Mouse (Mus musculus) layer of hippocampus, adult 18-20 months (tissue): ENCODE measurements at regions not wholly inside any gene's neighbourhood (a gene's known extent, or its start where the extent isn't known, plus 50 kb on each side); places are given as distances from the start of the nearest gene placed in this dataset.

Experiments used
- DNase-seq, 2 experiments: peaks; one replicate each; pipeline ENCODE4 v3.0.0; 2022; ENCODE audit warnings: low spot score in 2 of 2

DNA sequence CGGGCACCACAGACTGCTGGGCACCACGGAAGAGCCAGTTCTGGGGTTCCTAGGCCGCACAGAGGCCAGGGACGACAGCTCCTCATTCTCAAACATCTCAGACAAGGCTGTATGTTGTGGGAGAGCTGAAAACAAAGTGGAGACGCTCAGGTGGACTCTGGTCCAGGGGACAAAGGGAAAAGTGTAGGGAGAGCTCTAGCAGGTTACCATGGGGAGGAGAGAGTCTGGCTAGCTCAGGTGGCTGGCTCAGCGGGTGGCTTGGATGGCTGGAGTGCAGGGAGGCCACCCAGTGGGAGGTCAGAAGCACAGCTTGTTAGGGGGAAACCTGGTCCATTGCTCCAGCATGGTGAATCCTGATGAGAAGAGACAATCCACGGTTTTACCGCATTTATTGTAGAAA is 253.3 kb upstream of the Mmadhc start:
- no peak for DNase-seq

DNA sequence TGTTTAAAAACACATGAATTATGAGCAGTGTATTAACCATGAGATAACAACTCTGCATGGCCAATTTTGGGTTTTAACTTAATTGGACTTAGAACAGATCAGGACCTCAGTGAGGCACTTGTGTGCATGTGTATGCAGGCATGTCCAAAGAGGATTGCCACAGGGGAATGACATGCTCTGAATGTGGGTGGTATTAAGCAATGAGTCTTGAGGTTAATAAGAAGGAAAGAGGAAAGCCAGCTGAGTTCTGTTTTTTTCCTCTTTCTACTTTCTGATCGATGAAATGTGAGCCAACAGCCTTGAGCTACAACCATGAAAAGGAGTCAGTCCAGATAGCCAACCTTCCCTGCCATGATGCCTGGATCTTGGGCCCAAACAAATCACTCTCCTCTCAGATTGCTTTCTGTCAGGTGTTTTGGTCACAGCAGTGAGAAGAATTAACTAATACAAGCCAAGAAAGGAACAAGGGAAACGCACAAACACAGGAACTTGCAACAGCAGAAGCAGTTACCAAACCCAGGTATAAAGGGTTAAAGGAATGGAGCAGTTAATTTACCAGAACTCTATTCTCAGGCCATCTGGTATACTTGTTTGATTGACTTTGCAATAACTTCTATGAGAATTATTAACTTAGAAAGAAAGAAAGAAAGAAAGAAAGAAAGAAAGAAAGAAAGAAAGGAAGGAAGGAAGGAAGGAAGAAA is 243.3 kb upstream of the Mmadhc start:
- DNase-seq = no peak

DNA sequence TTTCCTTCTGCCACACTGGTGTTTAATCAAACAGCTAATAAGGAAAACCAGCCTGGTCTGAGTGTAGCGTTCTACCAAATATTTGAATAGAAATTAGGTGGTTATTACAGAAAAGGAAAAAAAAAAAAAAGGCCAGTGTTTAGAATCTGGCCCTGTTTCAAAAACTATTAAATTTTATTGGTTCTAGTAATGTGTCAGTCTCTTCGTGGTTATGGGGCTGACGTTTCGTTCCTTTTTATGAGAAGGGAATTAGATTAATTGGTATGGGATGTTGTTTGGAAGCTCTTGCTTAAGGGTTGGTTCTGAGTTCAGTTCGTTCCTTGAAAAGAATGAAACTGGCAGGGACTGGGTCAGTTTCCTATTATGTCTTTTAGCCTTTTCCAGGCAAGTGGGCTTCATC is 241.5 kb upstream of the Mmadhc start:
- DNase-seq = no peak

DNA sequence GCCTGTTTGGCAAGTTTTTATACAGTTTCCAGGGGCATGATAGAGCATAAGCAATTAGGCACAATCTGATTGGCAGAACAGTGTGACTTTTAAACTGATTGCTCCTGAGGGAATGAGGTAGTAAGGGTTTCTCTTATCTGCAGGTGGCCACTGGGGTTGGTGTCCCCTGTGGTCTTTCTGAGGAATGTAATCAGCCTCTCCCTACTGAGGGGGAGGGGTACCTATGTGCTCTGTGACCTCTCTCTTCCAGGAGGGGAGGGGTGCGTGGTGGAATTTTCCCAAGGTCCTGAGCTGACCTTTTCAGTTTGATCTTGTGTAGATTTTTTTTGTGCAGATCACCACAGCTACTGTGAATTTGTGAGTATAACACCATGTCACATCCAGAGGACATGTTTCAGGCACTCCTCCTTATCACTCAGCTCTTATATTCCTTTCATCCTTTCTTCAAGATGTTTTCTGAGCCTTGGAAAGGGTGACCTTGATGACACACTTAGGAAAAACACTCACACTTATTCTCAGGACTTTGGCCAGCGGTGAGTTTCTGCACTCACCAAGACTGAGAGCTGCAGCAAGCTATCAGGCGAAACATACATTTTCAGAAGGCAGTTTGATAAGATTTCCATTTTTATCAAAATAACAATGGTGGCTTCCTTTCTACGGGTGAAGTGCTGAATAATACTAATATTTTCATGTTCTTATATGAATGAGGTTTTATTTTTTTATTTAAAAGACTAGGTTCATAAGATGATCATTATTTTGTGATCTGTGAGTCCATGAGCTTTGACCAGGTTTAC is 238.7 kb upstream of the Mmadhc start:
- no peak for DNase-seq

DNA sequence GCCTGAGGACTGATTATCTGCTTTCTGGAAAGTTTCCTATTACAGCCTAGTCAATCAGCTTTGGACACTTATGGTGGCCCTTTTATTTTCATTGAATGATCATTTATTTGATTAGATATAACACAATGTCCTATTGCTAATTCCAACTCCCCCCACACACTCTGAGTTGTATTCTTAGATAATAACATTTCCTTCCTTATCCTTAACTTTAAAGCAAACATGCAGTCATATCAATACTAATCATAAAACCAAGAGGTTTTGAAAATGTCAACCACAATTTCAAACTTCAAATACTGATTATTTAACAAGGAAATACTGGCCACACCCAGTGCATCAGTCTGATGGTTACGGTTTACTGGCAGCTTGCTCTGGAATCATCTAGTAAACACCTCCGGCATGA is 237.1 kb upstream of the Mmadhc start:
- no peak for DNase-seq

DNA sequence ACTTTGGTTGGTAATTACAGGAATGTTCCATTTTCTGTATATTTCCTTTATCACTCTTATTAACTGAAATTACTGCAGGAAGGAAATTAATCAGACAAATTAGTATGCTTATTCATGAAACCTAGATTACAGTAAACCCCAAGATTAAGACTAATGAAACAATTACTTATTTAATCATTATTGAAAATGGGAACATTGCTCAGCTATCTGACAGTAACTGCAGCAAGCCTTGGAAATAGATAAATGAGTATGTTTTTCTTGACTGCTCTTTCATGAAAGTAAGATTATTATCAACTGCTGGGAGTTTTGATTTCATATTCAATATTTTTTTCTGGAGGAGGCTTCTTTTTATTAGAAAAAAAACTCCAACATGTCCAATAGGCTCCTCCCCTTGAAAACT is 230.8 kb upstream of the Mmadhc start:
- DNase-seq = no peak

DNA sequence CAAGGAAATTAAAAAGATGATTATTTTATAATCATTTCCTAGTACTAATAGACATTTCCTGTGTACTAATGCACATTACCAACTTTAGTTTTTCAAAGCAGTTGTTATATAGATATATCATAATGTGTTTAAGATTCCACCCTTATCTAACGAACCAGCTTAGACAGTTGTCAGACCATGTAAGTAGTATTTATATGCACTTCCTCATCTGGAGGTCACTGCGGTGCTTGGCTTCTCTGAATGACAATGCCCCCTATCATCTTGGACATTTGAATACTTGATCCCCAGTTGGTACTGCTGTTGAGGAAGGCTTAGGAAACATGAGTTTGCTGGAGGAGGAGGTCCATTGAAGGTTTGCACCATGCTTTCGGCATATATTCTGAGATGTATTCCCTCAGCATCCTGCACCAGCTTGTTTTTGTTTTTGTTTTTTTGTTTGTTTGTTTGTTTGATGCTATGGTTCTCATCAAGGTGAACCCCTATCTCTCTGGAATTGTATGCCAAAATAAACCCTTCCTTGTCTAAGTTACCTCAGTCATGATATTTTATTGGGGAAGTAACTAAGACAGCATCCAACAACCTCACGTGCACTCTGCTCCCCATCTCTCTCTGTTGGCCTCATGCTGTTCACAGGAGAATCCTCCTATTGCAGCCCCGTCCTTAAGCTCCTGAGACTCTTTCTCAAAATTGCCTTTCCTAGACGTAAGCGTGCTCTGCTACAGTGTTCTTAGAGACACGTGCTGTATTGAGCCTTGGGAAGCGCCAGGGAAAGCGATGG is 228.4 kb upstream of the Mmadhc start:
- DNase-seq = no peak

DNA sequence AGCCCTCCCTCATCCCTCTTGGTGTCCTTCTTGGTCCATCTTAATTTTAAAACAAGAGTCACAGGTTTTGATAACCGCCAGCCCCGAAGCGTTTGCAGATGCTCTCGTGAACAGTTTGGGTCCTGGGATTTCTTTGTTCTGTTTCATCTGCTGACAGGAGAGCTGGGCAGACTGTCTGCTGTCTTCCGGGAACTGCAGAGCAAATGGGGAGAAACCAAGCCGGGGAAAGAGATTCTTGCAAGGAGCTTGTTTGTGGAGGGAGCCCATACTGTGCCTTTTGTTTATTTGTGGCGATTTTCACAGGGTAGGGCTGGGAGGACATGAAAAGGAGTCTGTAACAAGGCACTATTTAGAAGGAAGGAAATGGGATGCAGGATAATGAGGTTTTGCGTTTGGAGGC is 223.6 kb upstream of the Mmadhc start:
- no peak for DNase-seq

DNA sequence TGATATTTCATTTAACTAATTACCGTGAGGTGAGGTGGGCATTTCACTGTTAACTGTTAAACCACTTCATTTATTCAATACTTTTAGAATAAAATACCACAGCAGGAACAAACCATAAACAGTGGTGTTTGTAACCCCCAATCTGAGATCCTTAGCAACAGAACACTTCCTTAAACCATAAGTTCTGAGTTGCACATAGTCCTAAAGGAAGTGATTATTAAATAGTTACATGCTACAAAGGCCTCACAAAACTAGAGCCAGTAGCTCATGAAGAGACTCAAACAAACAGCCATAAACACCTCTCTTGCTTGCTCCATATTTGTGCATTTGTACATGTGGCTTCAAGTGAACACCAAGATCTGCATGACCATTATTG is 222.5 kb upstream of the Mmadhc start:
- DNase-seq = no peak

DNA sequence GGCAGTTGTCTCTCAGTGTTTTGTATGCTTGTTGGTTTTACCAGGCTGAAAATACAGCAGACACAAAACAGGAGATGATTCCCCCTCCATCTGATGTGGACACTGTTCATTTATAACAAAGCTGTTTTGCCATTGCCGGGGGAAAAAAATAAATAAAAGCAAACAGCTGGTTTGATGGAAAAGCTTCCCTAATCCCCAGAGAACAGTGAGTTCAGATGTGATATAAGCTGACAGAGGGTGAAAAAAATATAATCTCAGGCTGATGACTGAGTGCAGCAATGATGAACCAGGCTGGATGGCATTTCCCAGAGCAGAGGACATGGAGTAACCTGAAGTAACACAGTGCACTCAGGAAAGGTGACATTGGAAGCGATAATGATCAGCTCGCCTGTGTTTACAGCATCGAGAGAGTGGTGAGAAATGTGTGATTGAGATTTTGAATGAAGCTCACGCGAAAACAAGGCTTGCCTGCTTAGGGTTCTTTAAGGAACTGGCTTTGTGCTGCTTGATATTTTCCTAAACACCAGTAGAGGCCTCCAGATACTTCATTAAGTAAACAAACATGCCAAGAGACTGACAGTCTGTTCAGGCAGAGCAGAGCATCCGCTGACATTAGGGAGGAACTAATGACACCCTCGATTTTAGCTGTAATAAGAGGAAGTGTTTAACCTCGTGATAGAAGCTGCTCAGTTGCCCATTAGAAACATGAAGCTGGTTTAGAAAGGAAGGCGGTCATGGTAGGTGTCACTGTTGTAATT is 221.9 kb upstream of the Mmadhc start:
- no peak for DNase-seq

DNA sequence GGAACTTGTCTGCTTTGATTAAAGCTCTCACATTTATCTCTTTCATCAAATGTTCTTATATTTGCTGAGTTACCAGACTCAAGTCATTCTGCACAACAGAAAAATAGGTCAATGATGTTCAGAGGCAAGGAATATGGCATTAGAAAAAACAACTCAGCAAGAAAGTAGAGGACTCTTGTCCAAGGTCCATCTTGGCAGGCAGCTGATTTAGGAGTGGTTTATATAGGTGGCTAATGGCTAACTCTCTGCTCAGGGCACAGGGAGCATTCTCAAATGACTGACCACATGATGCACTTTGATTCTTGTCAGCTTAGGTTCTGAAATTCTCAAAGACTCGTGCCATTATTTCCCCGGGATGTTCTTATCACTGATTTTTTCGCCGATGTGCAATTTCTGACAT is 216.7 kb upstream of the Mmadhc start:
- no peak for DNase-seq

DNA sequence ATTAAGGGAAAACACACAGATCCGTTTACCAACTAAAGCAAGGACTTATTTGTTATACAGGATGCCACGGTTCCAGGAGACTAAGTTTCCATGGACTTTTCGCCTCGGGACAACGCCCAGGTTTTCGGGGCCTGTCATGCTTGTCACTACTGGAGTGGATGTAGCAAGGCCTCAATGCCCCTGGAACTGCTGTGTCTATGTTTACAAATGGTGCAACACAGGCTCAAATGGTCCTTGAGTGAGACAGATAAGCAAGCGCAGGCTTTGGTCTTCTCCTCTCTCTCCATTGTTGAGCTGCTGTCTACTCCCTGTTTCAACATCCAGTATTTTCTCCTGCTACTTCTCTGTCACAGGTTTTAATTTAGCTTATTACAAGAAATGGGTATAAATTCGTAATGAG is 202.1 kb upstream of the Mmadhc start:
- DNase-seq = no peak

DNA sequence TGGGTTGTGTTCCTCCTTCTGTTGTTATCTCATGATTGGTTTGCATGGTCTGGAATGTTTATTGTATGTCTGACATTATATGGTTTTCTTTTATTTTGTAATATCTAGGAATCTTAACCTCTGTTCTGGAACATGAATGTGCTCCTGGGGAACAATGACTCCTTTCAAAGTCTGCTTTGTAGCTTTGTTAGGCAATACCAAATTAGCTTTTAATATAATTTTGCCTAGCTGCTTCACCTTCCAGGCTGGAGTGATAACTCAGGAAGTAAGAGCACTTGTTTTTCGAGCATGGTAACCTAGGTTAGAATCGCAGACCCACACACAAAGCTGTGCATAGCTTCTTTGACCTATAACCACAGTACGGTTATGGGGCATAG is 199.4 kb upstream of the Mmadhc start:
- DNase-seq = no peak

DNA sequence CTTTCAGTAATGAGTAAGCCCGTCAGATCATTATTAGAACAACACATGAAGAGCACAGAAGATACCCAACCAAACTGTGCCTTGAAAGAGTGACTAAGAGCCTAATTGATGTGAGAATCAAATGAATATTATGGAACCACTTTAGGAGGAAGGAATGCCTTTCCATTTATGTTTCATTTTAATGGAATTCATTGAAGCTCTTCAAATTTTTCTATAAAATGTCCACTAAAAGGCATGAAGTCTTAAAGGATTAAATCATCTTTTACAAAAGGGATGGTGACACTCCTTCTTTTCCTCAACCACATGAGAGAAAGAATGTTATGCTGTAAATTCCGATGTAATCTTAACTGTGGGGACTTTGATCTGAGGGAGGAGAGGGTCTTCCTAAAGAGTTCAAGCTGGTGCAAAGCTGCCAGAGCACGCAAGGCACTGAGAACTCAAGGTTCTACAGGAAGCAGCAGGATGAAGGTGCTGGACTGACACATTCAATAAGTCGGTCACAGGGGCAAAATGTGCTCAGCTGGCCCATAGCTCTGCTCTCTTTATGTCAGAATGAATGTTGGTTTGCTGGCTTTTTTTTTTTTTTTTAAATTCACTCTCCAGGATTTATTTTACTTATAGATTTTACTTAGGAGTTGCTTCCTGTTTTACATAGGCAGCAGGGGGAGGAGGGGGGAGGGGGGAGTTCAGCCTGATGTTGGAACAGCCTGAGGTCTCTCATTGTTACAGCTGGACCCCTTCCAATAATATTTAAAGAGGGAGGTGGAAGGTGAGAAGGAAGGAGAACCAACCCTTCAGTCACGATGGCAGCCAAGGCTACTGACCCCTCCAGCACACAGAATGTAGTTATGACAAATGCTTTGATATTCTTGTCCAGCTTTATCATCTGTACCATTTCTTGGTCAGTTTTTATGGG is 198.8 kb upstream of the Mmadhc start:
- no peak for DNase-seq

DNA sequence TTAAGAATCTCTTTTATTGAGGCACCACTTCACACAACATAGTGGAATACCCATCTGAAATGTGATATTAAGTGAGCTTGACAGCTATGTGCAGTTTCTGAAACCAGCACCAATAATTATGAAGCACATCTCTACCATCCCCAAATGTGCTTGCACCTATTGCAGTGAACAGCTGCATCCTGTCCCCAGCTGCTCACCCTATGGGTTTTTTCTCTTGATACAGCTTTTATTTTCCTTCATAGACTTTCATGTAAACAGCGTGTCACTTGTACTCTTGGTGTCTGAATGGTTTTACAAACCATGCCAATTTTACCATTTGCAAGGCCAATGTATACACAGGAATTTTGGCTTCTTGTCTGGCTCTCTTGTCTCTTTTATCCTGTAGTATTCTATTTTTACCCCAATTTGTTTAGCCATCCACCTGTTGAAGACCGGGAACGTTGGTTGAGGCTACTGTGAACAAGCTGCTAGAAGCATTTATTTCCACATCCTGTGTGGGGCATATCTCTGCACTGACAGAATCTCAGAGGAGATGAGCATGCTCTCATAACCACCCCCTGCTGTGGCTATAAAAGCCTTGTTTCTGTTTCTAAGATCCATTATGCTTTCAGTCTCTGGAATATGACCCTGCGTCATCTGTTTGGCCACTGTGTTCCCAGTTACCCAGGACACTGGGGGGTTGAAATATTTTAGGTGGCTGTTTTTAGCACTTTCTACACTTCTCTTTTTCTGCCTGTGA is 197.2 kb upstream of the Mmadhc start:
- DNase-seq = no peak

DNA sequence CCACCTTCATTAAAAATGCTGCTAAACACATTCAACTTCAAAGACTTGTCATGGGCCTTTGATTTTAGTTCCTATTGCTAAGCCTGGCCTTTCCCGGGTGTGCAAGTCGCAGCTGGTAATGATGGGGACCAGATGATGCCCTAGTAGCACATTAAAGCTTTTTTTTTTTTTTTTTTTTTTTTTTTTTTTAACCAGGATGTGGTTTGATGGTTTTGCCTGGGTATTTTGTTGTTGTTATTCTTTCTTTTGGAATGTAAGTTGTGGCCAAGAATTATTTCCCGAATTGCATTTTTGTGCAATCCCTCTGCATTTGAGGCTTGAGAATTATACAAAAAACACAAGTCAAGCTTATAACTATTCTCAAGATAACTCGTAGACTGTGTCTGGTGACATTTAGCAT is 167.2 kb upstream of the Mmadhc start:
- DNase-seq = no peak

DNA sequence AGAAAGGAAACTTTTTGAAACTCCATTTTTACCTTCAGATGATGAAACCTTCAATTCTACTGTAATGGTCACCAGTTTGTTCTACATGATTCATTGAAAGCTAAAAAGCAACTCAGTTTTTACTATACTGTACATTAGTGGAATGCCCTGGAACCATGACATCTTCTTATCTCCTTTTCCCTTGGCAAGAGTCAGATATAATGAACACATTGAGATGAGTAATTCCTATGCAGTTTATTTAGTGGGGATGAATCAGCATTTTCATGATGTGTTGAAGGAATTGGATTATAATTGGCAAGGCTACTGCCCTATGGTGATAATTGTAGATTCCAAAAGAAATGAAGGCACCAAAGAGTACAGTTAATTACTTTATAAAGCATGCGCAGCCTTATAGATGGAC is 165.8 kb upstream of the Mmadhc start:
- no peak for DNase-seq

DNA sequence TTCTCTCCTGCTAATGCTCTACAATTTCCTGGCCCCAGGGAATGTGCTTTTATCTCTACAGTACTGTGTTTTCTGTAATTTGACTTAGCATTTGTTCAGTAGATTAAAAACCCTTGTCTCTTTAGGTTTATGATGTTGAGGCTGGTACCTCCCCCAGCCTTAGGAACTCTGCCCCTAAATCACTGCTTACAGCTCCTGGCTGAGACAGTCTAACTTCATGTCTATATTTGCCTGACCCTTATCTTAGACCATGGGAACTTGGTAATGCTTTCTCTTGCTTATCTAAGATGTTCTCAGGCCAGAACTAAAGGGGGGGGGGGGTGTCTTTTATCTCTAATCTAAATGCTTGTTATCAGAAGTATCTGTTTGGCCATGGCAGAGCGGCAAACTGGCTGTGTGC is 160.1 kb upstream of the Mmadhc start:
- DNase-seq = no peak

DNA sequence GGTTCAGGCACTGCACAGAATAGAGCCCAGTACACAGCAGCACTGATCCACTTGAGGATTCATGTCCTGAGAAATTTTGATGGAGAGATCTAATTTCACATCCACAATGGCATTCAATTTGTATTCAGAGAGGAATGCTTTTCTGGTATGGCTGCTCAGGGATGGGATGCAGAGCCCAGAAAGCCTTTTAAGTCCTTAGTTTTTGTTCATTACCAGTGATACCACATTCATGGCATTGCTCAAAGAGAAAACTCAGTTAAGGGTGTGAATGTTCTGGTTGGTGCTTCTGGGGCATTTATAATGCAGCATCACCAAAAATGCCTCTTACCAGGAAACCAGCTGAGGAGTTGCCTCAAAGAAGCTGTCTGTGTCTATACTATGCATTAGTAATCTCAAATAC is 151.5 kb upstream of the Mmadhc start:
- no peak for DNase-seq

DNA sequence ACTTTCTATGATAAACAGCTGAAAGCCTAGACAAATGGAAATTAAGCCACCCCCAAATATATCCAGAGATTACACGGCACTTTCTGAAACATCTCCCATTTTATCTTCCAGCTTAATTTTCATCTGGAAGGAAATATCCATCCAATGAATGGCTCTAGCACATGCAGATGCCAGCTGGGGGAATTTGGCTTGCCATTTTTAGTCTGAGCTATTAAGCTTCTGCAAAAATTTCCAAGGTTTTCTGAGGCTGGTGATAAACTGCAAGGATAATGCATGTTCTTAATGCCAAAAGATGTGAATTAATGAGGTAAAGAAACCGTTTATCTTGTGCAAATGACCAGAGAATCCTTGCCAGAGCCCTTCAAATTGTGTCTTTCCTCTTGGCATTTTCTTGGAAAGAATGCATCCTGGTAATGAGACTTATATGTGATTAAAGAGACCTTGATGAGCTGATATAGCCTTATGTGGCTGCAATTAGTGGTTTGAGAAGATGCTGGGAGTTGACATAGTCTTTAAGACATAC is 149.4 kb upstream of the Mmadhc start:
- DNase-seq = peak in 1 of 2 experiments; percentile 22
